Mouse (Mus musculus) right cerebral cortex, adult 18-20 months (tissue): ENCODE measurements around the gene Rab11fip5.

Source experiments
- DNase-seq: peaks from one replicate; pipeline ENCODE4 v3.0.0; 2022; ENCODE audit warnings: mixed read lengths

The Rab11fip5 gene

GRCm38 (mm10) chr6:85304966-85305365, 69.5 kb downstream of the Rab11fip5 start:
- no peak for DNase-seq

GRCm38 (mm10) chr6:85302326-85303055, 71.9 kb downstream of the Rab11fip5 start:
- peak; percentile 57 for DNase-seq

GRCm38 (mm10) chr6:85295384-85296167, 78.9 kb downstream of the Rab11fip5 start:
- DNase-seq, result no peak

- DNase-seq, result no peak
Measured at GRCm38 (mm10) chr6:85294004-85294379, 80.4 kb downstream of the Rab11fip5 start.

- DNase-seq, result no peak
Measured at GRCm38 (mm10) chr6:85293255-85294003, 81.0 kb downstream of the Rab11fip5 start.

- DNase-seq, result no peak
Measured at GRCm38 (mm10) chr6:85290869-85291824, 83.3 kb downstream of the Rab11fip5 start.

- no peak for DNase-seq
Measured at GRCm38 (mm10) chr6:85288193-85288857, 86.1 kb downstream of the Rab11fip5 start.

- no peak for DNase-seq
Measured at GRCm38 (mm10) chr6:85286283-85287047, 88.0 kb downstream of the Rab11fip5 start.
